Mouse (Mus musculus): ENCODE results near the gene Hcfc1. TPM values are rescaled to one million over a fixed set of nuclear protein-coding genes. Genes with fewer than 3 reads are reported as not detected.

Gene Hcfc1
- 76.2 TPM for polyA plus RNA-seq (2015; fragmentation: Illumina TruSeq; extraction: RNeasy Lipid Tissue Mini Kit (QIAGEN cat#74804); ENCODE audit: insufficient read depth, low replicate concordance)

GRCm38 (mm10) chrX:73966248-73967176 lies at the start of gene Hcfc1:
TSS of gene Hcfc1 (minus strand) at chrX:73966357.

DNA sequence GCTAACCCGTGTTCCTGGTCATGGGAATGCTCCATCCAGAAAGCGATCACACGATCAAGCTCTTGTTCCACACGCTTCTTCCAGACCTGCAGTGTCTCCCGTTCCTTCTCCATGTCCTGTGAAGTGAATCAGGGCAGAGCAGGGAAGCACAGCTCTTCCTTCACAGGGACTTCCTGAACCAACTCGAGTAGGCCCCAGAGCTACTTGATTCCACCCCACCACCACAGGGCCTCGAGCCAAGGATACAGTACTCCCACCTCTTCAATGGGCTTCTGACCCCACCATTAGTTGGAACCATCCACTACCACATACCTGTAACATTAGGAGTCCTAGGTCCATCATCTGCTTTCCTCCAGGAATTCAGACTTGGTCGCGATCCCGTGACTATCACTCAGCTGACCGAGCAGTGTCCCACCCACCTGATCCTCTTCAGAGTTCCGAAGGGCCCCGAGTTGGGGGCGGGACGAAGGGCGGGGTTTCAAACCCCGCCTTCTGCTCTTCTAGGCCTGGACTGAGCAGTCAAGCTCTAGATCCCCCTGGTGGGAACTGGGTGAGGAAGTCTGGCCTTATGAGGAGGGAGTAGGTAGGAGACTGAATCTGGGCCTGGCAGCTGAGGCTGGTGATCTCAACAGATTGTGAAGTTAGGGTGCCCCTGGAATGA lies 35.6 kb downstream of the Hcfc1 start, which contains the start of gene Renbp:
Gene Renbp (minus strand): TSS at position 449 of the 661 bp plus-strand sequence.

GRCm38 (mm10) chrX:73921823-73922549 lies 44.2 kb downstream of the Hcfc1 start, which contains the start of the genes Arhgap4 and Naa10:
TSS of gene Arhgap4 (minus strand) at chrX:73921870.
TSS of gene Naa10 (minus strand) at chrX:73921944.

DNA sequence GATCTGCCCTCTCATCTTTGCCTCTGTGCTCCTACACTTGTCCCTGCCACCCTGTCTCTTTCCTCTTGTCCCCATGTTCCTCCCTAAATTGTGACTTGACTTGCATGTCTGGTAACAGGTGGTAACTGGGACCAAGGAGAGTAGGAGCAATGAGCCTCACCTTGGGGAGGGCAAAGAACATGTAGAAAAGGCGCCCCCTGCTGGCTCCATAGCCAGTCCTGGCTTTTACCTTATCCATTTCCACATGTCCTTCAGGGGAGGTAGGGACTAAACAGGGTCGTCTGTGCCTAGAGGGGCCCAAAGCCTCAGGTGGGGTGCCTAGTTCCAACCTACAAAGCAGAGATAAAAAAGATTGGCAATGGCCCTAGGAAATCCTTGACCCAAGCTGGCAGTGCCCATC lies 70.4 kb downstream of the Hcfc1 start, which contains the start of gene L1cam:
Gene L1cam (minus strand): TSS at position 387 of the 400 bp plus-strand sequence.

Other genes starting within 250 kb of the Hcfc1 start
- 30.5 TPM for gene Abcd1, start 249.8 kb downstream of the Hcfc1 start, polyA plus RNA-seq (2015; fragmentation: Illumina TruSeq; extraction: RNeasy Lipid Tissue Mini Kit (QIAGEN cat#74804); ENCODE audit: insufficient read depth, low replicate concordance)
- 0.32 TPM for gene Plxnb3, start 209.3 kb downstream of the Hcfc1 start, polyA plus RNA-seq (2015; fragmentation: Illumina TruSeq; extraction: RNeasy Lipid Tissue Mini Kit (QIAGEN cat#74804); ENCODE audit: insufficient read depth, low replicate concordance)
- 65.4 TPM for gene Srpk3, start 192.0 kb downstream of the Hcfc1 start, polyA plus RNA-seq (2015; fragmentation: Illumina TruSeq; extraction: RNeasy Lipid Tissue Mini Kit (QIAGEN cat#74804); ENCODE audit: insufficient read depth, low replicate concordance)
- gene Idh3g, start 179.5 kb downstream of the Hcfc1 start, polyA plus RNA-seq (2015; fragmentation: Illumina TruSeq; extraction: RNeasy Lipid Tissue Mini Kit (QIAGEN cat#74804); ENCODE audit: insufficient read depth, low replicate concordance) = 132 TPM
- gene Ssr4, start 179.3 kb downstream of the Hcfc1 start, polyA plus RNA-seq (2015; fragmentation: Illumina TruSeq; extraction: RNeasy Lipid Tissue Mini Kit (QIAGEN cat#74804); ENCODE audit: insufficient read depth, low replicate concordance) = 171 TPM
- gene Pdzd4, start 141.4 kb downstream of the Hcfc1 start, polyA plus RNA-seq (2015; fragmentation: Illumina TruSeq; extraction: RNeasy Lipid Tissue Mini Kit (QIAGEN cat#74804); ENCODE audit: insufficient read depth, low replicate concordance) = 2.9 TPM
- gene Avpr2, start 74.3 kb downstream of the Hcfc1 start, polyA plus RNA-seq (2015; fragmentation: Illumina TruSeq; extraction: RNeasy Lipid Tissue Mini Kit (QIAGEN cat#74804); ENCODE audit: insufficient read depth, low replicate concordance) = not detected
- gene L1cam, start 70.3 kb downstream of the Hcfc1 start, polyA plus RNA-seq (2015; fragmentation: Illumina TruSeq; extraction: RNeasy Lipid Tissue Mini Kit (QIAGEN cat#74804); ENCODE audit: insufficient read depth, low replicate concordance) = 9.2 TPM
- gene Arhgap4, start 44.5 kb downstream of the Hcfc1 start, polyA plus RNA-seq (2015; fragmentation: Illumina TruSeq; extraction: RNeasy Lipid Tissue Mini Kit (QIAGEN cat#74804); ENCODE audit: insufficient read depth, low replicate concordance) = 171 TPM
- gene Naa10, start 44.4 kb downstream of the Hcfc1 start, polyA plus RNA-seq (2015; fragmentation: Illumina TruSeq; extraction: RNeasy Lipid Tissue Mini Kit (QIAGEN cat#74804); ENCODE audit: insufficient read depth, low replicate concordance) = 54.0 TPM
- gene Renbp, start 35.5 kb downstream of the Hcfc1 start, polyA plus RNA-seq (2015; fragmentation: Illumina TruSeq; extraction: RNeasy Lipid Tissue Mini Kit (QIAGEN cat#74804); ENCODE audit: insufficient read depth, low replicate concordance) = 19.0 TPM
- 130 TPM for gene Irak1, start 57.6 kb upstream of the Hcfc1 start, polyA plus RNA-seq (2015; fragmentation: Illumina TruSeq; extraction: RNeasy Lipid Tissue Mini Kit (QIAGEN cat#74804); ENCODE audit: insufficient read depth, low replicate concordance)
- not detected for gene Opn1mw, start 161.1 kb upstream of the Hcfc1 start, polyA plus RNA-seq (2015; fragmentation: Illumina TruSeq; extraction: RNeasy Lipid Tissue Mini Kit (QIAGEN cat#74804); ENCODE audit: insufficient read depth, low replicate concordance)
- gene Mecp2, start 169.0 kb upstream of the Hcfc1 start, polyA plus RNA-seq (2015; fragmentation: Illumina TruSeq; extraction: RNeasy Lipid Tissue Mini Kit (QIAGEN cat#74804); ENCODE audit: insufficient read depth, low replicate concordance) = 30.4 TPM
- gene Tex28, start 201.5 kb upstream of the Hcfc1 start, polyA plus RNA-seq (2015; fragmentation: Illumina TruSeq; extraction: RNeasy Lipid Tissue Mini Kit (QIAGEN cat#74804); ENCODE audit: insufficient read depth, low replicate concordance) = not detected
- 0.51 TPM for gene Tktl1, start 210.9 kb upstream of the Hcfc1 start, polyA plus RNA-seq (2015; fragmentation: Illumina TruSeq; extraction: RNeasy Lipid Tissue Mini Kit (QIAGEN cat#74804); ENCODE audit: insufficient read depth, low replicate concordance)

All from spleen, adult 10 weeks (tissue).